Mouse (Mus musculus) liver, embryonic 14.5 days (tissue): ENCODE measurements around the gene Hist1h2bk.
"Not testable (repeated sequence)": the region's sequence is repeated elsewhere in the genome, so short reads cannot be mapped to it uniquely, and the experiment has no call there.

Source experiments
- CTCF ChIP-seq: IDR thresholded peaks from 2 replicates; pipeline ENCODE4 v1.5.1; 2016; ENCODE audit warnings: antibody characterized with exemption, low read depth, control low read depth
- EP300 ChIP-seq: IDR thresholded peaks from 2 replicates; pipeline ENCODE4 v1.6.1; 2016; ENCODE audit warnings: antibody characterized with exemption, low read depth

DNA sequence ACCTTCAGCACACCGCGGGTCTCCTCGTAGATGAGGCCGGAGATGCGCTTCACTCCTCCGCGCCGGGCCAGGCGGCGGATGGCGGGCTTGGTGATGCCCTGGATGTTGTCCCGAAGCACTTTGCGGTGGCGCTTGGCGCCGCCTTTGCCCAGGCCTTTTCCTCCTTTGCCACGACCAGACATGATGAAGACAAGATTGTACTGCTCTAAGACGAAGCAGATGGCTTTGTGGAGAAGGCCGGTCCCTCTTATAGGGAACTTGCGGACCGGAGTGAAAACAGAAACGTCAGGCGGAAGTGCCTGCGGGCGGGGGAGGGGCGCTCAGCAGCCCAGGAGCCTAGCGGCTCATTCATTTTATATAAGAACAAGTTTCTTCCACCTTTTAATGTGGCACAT, 5.5 kb downstream of the Hist1h2bk start, which contains the start of gene Hist1h4i:
- peak; percentile 87 for TF ChIP-seq EP300
- not testable (repeated sequence) for TF ChIP-seq CTCF
